Mouse (Mus musculus): ENCODE measurements around the gene Reep3.

Gene Reep3

GRCm38 (mm10) chr10:67024391-67024790 is 72.4 kb downstream of the Reep3 start:
- peaks cover 54% of the 10 kb centered on the region for H3K4me1 ChIP-seq (replicated peaks; ENCODE audit: low read depth, low read length)
- TF ChIP-seq POU5F1 (IDR thresholded peaks at IDR 0.05; ENCODE audit: borderline replicate concordance, low read length) (no peak), NANOG (IDR thresholded peaks at IDR 0.05; ENCODE audit: borderline replicate concordance, low read length) (no peak), CTCF (conservative IDR thresholded peaks at IDR 0.05; ENCODE audit: low read length) (no peak)
- H3K9me3 ChIP-seq (ENCODE audit: low read length) = no peaks in the 10 kb centered on the region
- H3K4me3 ChIP-seq (replicated peaks; ENCODE audit: low read length) = no peak overlapping the region
- H3K36me3 ChIP-seq (ENCODE audit: insufficient read depth, low read length) = peaks cover 43% of the 10 kb centered on the region
- H3K27me3 ChIP-seq (ENCODE audit: insufficient read depth, low read length) = no peaks in the 10 kb centered on the region

GRCm38 (mm10) chr10:67023092-67023491 is 73.7 kb downstream of the Reep3 start:
- no peak for TF ChIP-seq CTCF (conservative IDR thresholded peaks at IDR 0.05; ENCODE audit: low read length)
- no peak for TF ChIP-seq POU5F1 (IDR thresholded peaks at IDR 0.05; ENCODE audit: borderline replicate concordance, low read length)
- TF ChIP-seq NANOG (IDR thresholded peaks at IDR 0.05; ENCODE audit: borderline replicate concordance, low read length) = no peak
- H3K4me3 ChIP-seq (replicated peaks; ENCODE audit: low read length) = no peak overlapping the region
- H3K36me3 ChIP-seq (ENCODE audit: insufficient read depth, low read length) = peaks cover 49% of the 10 kb centered on the region
- peaks cover 50% of the 10 kb centered on the region for H3K4me1 ChIP-seq (replicated peaks; ENCODE audit: low read depth, low read length)
- H3K9me3 ChIP-seq (ENCODE audit: low read length) = no peaks in the 10 kb centered on the region
- no peaks in the 10 kb centered on the region for H3K27me3 ChIP-seq (ENCODE audit: insufficient read depth, low read length)

GRCm38 (mm10) chr10:67021494-67021893 is 75.3 kb downstream of the Reep3 start:
- H3K27me3 ChIP-seq (ENCODE audit: insufficient read depth, low read length) = no peaks in the 10 kb centered on the region
- no peak overlapping the region for H3K4me3 ChIP-seq (replicated peaks; ENCODE audit: low read length)
- TF ChIP-seq CTCF (conservative IDR thresholded peaks at IDR 0.05; ENCODE audit: low read length) = no peak
- TF ChIP-seq POU5F1 (IDR thresholded peaks at IDR 0.05; ENCODE audit: borderline replicate concordance, low read length) = no peak
- TF ChIP-seq NANOG (IDR thresholded peaks at IDR 0.05; ENCODE audit: borderline replicate concordance, low read length) = no peak
- no peaks in the 10 kb centered on the region for H3K9me3 ChIP-seq (ENCODE audit: low read length)
- peaks cover 49% of the 10 kb centered on the region for H3K36me3 ChIP-seq (ENCODE audit: insufficient read depth, low read length)
- H3K4me1 ChIP-seq (replicated peaks; ENCODE audit: low read depth, low read length) = peaks cover 54% of the 10 kb centered on the region

GRCm38 (mm10) chr10:67018875-67019274 is 77.9 kb downstream of the Reep3 start:
- Histone ChIP-seq H3K27me3 (ENCODE audit: insufficient read depth, low read length) (no peaks in the 10 kb centered on the region), H3K9me3 (ENCODE audit: low read length) (no peaks in the 10 kb centered on the region), H3K4me1 (replicated peaks; ENCODE audit: low read depth, low read length) (peaks cover 31% of the 10 kb centered on the region), H3K36me3 (ENCODE audit: insufficient read depth, low read length) (peaks cover 53% of the 10 kb centered on the region), H3K4me3 (replicated peaks; ENCODE audit: low read length) (no peak overlapping the region)
- TF ChIP-seq CTCF (conservative IDR thresholded peaks at IDR 0.05; ENCODE audit: low read length) (no peak), NANOG (IDR thresholded peaks at IDR 0.05; ENCODE audit: borderline replicate concordance, low read length) (no peak), POU5F1 (IDR thresholded peaks at IDR 0.05; ENCODE audit: borderline replicate concordance, low read length) (no peak)

DNA sequence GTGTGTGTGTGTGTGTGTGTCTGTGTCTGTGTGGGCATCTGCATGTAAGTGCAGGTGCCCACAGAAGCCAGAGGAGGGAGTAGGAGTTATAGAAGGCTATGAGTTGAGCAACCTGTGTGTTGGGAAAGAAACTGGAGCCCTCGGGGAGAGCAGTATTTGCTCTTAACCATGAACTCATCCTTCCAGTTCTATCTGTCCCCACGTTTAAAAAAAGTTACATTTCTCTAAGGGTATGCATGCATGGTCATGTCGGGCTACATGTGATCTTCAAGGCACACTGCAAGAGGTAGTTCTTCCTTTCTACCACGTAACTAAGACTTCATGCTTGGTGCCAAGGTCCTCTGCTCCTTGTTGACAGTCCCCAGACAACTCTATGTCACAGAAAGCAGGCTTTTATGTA is 78.9 kb downstream of the Reep3 start:
- TF ChIP-seq CTCF (conservative IDR thresholded peaks at IDR 0.05; ENCODE audit: low read length) (no peak), POU5F1 (IDR thresholded peaks at IDR 0.05; ENCODE audit: borderline replicate concordance, low read length) (no peak), NANOG (IDR thresholded peaks at IDR 0.05; ENCODE audit: borderline replicate concordance, low read length) (no peak)
- Histone ChIP-seq H3K4me3 (replicated peaks; ENCODE audit: low read length) (no peak overlapping the region), H3K9me3 (ENCODE audit: low read length) (no peaks in the 10 kb centered on the region)

GRCm38 (mm10) chr10:67017315-67017714 is 79.4 kb downstream of the Reep3 start:
- Histone ChIP-seq H3K9me3 (ENCODE audit: low read length) (no peaks in the 10 kb centered on the region), H3K36me3 (ENCODE audit: insufficient read depth, low read length) (peaks cover 54% of the 10 kb centered on the region), H3K4me1 (replicated peaks; ENCODE audit: low read depth, low read length) (peaks cover 31% of the 10 kb centered on the region), H3K27me3 (ENCODE audit: insufficient read depth, low read length) (no peaks in the 10 kb centered on the region), H3K4me3 (replicated peaks; ENCODE audit: low read length) (no peak overlapping the region)
- TF ChIP-seq POU5F1 (IDR thresholded peaks at IDR 0.05; ENCODE audit: borderline replicate concordance, low read length) (no peak), NANOG (IDR thresholded peaks at IDR 0.05; ENCODE audit: borderline replicate concordance, low read length) (no peak), CTCF (conservative IDR thresholded peaks at IDR 0.05; ENCODE audit: low read length) (no peak)

More for the DNA sequence above, 78.9 kb downstream of the Reep3 start:
- H3K36me3 ChIP-seq (ENCODE audit: insufficient read depth, low read length) = peaks cover 55% of the 10 kb centered on the region
- H3K27me3 ChIP-seq (ENCODE audit: insufficient read depth, low read length) = no peaks in the 10 kb centered on the region
- peaks cover 31% of the 10 kb centered on the region for H3K4me1 ChIP-seq (replicated peaks; ENCODE audit: low read depth, low read length)

GRCm38 (mm10) chr10:67016615-67017278 is 80.0 kb downstream of the Reep3 start:
- no peak for TF ChIP-seq CTCF (conservative IDR thresholded peaks at IDR 0.05; ENCODE audit: low read length)
- TF ChIP-seq POU5F1 (IDR thresholded peaks at IDR 0.05; ENCODE audit: borderline replicate concordance, low read length) = no peak
- TF ChIP-seq NANOG (IDR thresholded peaks at IDR 0.05; ENCODE audit: borderline replicate concordance, low read length) = no peak
- no peak overlapping the region; the same call in 1 of the 2 replicates for H3K4me3 ChIP-seq (replicated peaks; ENCODE audit: low read length)
- H3K9me3 ChIP-seq (ENCODE audit: low read length) = no peaks in the 10 kb centered on the region
- H3K36me3 ChIP-seq (ENCODE audit: insufficient read depth, low read length) = peaks cover 54% of the 10 kb centered on the region
- no peaks in the 10 kb centered on the region for H3K27me3 ChIP-seq (ENCODE audit: insufficient read depth, low read length)
- H3K4me1 ChIP-seq (replicated peaks; ENCODE audit: low read depth, low read length) = peaks cover 31% of the 10 kb centered on the region

GRCm38 (mm10) chr10:67014746-67015145 is 82.0 kb downstream of the Reep3 start:
- H3K9me3 ChIP-seq (ENCODE audit: low read length) = no peaks in the 10 kb centered on the region
- H3K36me3 ChIP-seq (ENCODE audit: insufficient read depth, low read length) = peaks cover 36% of the 10 kb centered on the region
- H3K27me3 ChIP-seq (ENCODE audit: insufficient read depth, low read length) = no peaks in the 10 kb centered on the region
- H3K4me1 ChIP-seq (replicated peaks; ENCODE audit: low read depth, low read length) = peaks cover 41% of the 10 kb centered on the region
- TF ChIP-seq POU5F1 (IDR thresholded peaks at IDR 0.05; ENCODE audit: borderline replicate concordance, low read length) (no peak), NANOG (IDR thresholded peaks at IDR 0.05; ENCODE audit: borderline replicate concordance, low read length) (no peak), CTCF (conservative IDR thresholded peaks at IDR 0.05; ENCODE audit: low read length) (no peak)
- H3K4me3 ChIP-seq (replicated peaks; ENCODE audit: low read length) = no peak overlapping the region

Data from E14TG2a.4 (cell line).